Comparison of ENCODE assay signal across 21 mouse cellular contexts in genomic region chr10:126333786-126334185, GRCm38 (mm10).
DNase-seq lines count a peak whose midpoint lies in the region; ATAC-seq and TF ChIP-seq lines count a peak whose summit lies in the region.
"Had no signal": no experiment of that assay in that cellular context is flagged by ENCODE, and none has a peak within 500 bp of the region (broad histone marks: within the 10 kb centered on the region; RNA-seq: fewer than 3 reads in every experiment).

No protein-coding gene starts in this region.

- no peaks in the 10 kb centered on the region for H3K27me3 ChIP-seq in hindbrain, postnatal 0 days (ENCODE audit: insufficient read depth, low read length)
- H3K27me3 ChIP-seq in hindbrain, embryonic 16.5 days (replicated peaks; ENCODE audit: control insufficient read depth, insufficient read depth, low read length) = no peaks in the 10 kb centered on the region; the same call in 1 of the 2 replicates
- H3K27me3 ChIP-seq: embryonic facial prominence, embryonic 13.5 days; embryonic facial prominence, embryonic 15.5 days; forebrain, embryonic 12.5 days had no signal

- no peak for TF ChIP-seq POLR2A in brain, embryonic 14.5 days (IDR thresholded peaks at IDR 0.05; ENCODE audit: borderline replicate concordance, extremely low read depth, insufficient read depth, insufficient read length, poor library complexity, severe bottlenecking)

- ATAC-seq in cerebellum, adult (ENCODE audit: insufficient number of reproducible peaks, low FRiP score, low TSS enrichment) = no peak
- no peak for ATAC-seq in hindbrain, postnatal 0 days
- ATAC-seq in hindbrain, embryonic 16.5 days = no peak
- ATAC-seq: forebrain, embryonic 16.5 days had no signal

- H3K4me1 ChIP-seq in hindbrain, postnatal 0 days (ENCODE audit: insufficient read depth, low read length) = no peaks in the 10 kb centered on the region
- H3K4me1 ChIP-seq in hindbrain, embryonic 16.5 days (ENCODE audit: control insufficient read depth, insufficient read depth, low read depth, low read length) = no peaks in the 10 kb centered on the region; the same call in 1 of the 2 replicates
- H3K4me1 ChIP-seq: forebrain, embryonic 12.5 days had no signal

- peak; percentile 32 to 42 for DNase-seq in cerebellum, postnatal 14 days
- peak; percentile 4 for DNase-seq in gastrocnemius, postnatal 10 days
- DNase-seq in gastrocnemius, postnatal 4 days (ENCODE audit: low spot score in 2 of 2) = no peak
- DNase-seq in hindbrain, postnatal 0 days (ENCODE audit: low spot score) = peak; percentile 31
- peak; percentile 27 for DNase-seq in brain, embryonic 14.5 days (ENCODE audit: low read depth)
- DNase-seq in adrenal gland, postnatal 10 days = no peak
- DNase-seq: adrenal gland, adult 2 months; adrenal gland, postnatal 14 days; adrenal gland, postnatal 36 days; cerebellum, adult 11-12 months; cerebellum, adult 8-10 months; cerebellum, adult 9-11 months; embryo, embryonic 11 days had no signal

- no peak overlapping the region for H3K4me3 ChIP-seq in hindbrain, postnatal 0 days (ENCODE audit: low read length)
- H3K4me3 ChIP-seq in hindbrain, embryonic 16.5 days (ENCODE audit: low read length) = no peak overlapping the region
- H3K4me3 ChIP-seq: embryonic facial prominence, embryonic 13.5 days; embryonic facial prominence, embryonic 15.5 days; erythroblast, embryonic 14.5 days; forebrain, embryonic 10.5 days; forebrain, embryonic 12.5 days had no signal

- H3K9ac ChIP-seq in hindbrain, postnatal 0 days (replicated peaks; ENCODE audit: low read length) = no peak overlapping the region
- H3K9ac ChIP-seq in hindbrain, embryonic 16.5 days (ENCODE audit: low read depth, low read length) = no peak overlapping the region
- H3K9ac ChIP-seq: embryonic facial prominence, embryonic 13.5 days; embryonic facial prominence, embryonic 15.5 days; forebrain, embryonic 12.5 days had no signal

- no peak for TF ChIP-seq CTCF in hindbrain, postnatal 0 days (IDR thresholded peaks at IDR 0.05; ENCODE audit: low read depth)
- TF ChIP-seq CTCF in brain, embryonic 14.5 days (IDR thresholded peaks at IDR 0.05; ENCODE audit: borderline replicate concordance, extremely low read depth, insufficient read depth, insufficient read length) = no peak

- H3K27ac ChIP-seq in hindbrain, postnatal 0 days = no peak overlapping the region
- no peak overlapping the region for H3K27ac ChIP-seq in hindbrain, embryonic 16.5 days (ENCODE audit: low read depth, low read length)
- H3K27ac ChIP-seq: embryonic facial prominence, embryonic 13.5 days; embryonic facial prominence, embryonic 15.5 days; forebrain, embryonic 10.5 days; forebrain, embryonic 12.5 days had no signal

- 69% methylated on average over 5 of the region's 5 CpGs for WGBS in hindbrain, postnatal 0 days
- WGBS in hindbrain, embryonic 16.5 days = 78% methylated on average over 5 of the region's 5 CpGs

- H3K36me3 ChIP-seq in hindbrain, postnatal 0 days (ENCODE audit: insufficient read depth, low read length) = no peaks in the 10 kb centered on the region
- no peaks in the 10 kb centered on the region for H3K36me3 ChIP-seq in hindbrain, embryonic 16.5 days (ENCODE audit: control insufficient read depth, insufficient read depth, low read length)
- H3K36me3 ChIP-seq: embryonic facial prominence, embryonic 13.5 days; embryonic facial prominence, embryonic 15.5 days; forebrain, embryonic 10.5 days; forebrain, embryonic 12.5 days had no signal

- H3K9me3 ChIP-seq in hindbrain, postnatal 0 days (ENCODE audit: low read length) = no peaks in the 10 kb centered on the region
- no peaks in the 10 kb centered on the region for H3K9me3 ChIP-seq in hindbrain, embryonic 16.5 days (ENCODE audit: control insufficient read depth, low read length)
- H3K9me3 ChIP-seq: embryonic facial prominence, embryonic 13.5 days; embryonic facial prominence, embryonic 15.5 days; forebrain, embryonic 12.5 days had no signal

- H3K4me2 ChIP-seq in hindbrain, postnatal 0 days (ENCODE audit: low read depth, low read length) = no peak overlapping the region
- no peak overlapping the region for H3K4me2 ChIP-seq in hindbrain, embryonic 16.5 days (ENCODE audit: low read length)
- H3K4me2 ChIP-seq: embryonic facial prominence, embryonic 13.5 days; embryonic facial prominence, embryonic 15.5 days; forebrain, embryonic 12.5 days had no signal

Comparison
In these comparisons a context has a peak if more than half of its experiments do, and no peak if none do; other contexts are left out.
1. DNase-seq: peak in cerebellum, postnatal 14 days (2 of 2), gastrocnemius, postnatal 10 days (single experiment), hindbrain, postnatal 0 days (single experiment) and brain, embryonic 14.5 days (single experiment); none in gastrocnemius, postnatal 4 days (0 of 2) and adrenal gland, postnatal 10 days (single experiment).